Mouse (Mus musculus): ENCODE results near the gene Mtr.

DNA sequence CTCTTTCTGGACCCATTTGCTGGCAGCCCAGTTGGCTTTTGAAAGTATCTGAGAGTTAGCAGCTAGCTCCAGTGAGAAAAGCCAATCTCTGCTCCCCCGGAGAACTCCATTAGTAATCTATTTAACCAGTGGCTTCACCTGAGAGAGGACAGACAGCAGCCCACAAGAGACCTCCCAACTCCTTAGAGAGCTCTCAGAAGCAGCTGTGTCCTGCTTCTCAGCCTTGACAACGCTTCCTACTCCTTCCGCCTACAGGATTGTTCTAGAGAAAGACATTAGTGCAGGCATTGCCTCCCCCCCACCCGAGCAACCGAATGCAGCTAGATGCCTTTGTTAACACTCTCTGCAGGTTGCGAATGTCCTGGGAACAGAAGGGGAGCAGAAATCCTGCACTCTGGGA lies 91.5 kb downstream of the Mtr start:
- TF ChIP-seq POLR2A (IDR thresholded peaks at IDR 0.05; ENCODE audit: insufficient read depth, low read depth, low read length) (no peak), CTCF (IDR thresholded peaks at IDR 0.05; ENCODE audit: insufficient read depth, low read depth, low read length) (no peak)

Measured in olfactory bulb, adult 2 months (tissue).